Mouse (Mus musculus): Measurements from ENCODE around the gene Htr3a. TPM values are rescaled to one million over a fixed set of nuclear protein-coding genes. Genes with fewer than 3 reads are reported as not detected.

The Htr3a gene
- polyA plus RNA-seq (2012; fragmentation: generic; extraction: Trizol): not detected

- no peak within 1 kb of the TSS for H3ac ChIP-seq (ENCODE audit: control insufficient read depth, insufficient read length)
- no peak within 1 kb of the TSS for H3K4me2 ChIP-seq (ENCODE audit: low read depth)
- no peak for TF ChIP-seq CEBPB (IDR thresholded peaks at IDR 0.05; ENCODE audit: insufficient read depth, poor library complexity, severe bottlenecking)
- no peak for TF ChIP-seq REST (IDR thresholded peaks at IDR 0.05; ENCODE audit: insufficient read depth, insufficient read length)
- TF ChIP-seq MAX (IDR thresholded peaks at IDR 0.05; ENCODE audit: low read depth): no peak
- no peak for TF ChIP-seq SRF (IDR thresholded peaks at IDR 0.05; ENCODE audit: control insufficient read depth, insufficient read length, low read depth)
- no peak for TF ChIP-seq POLR2AphosphoS2 (IDR thresholded peaks at IDR 0.05; ENCODE audit: insufficient read length, low read depth)
- no peak for TF ChIP-seq E2F4 (IDR thresholded peaks at IDR 0.05; ENCODE audit: insufficient read depth)
- no peak for TF ChIP-seq USF1 (IDR thresholded peaks at IDR 0.05; ENCODE audit: low read depth)
- no peak for TF ChIP-seq POLR2A (IDR thresholded peaks at IDR 0.05; ENCODE audit: insufficient read length, low read depth)
- no peak for TF ChIP-seq TCF12 (IDR thresholded peaks at IDR 0.05; ENCODE audit: insufficient read depth, poor library complexity, severe bottlenecking)
- no peak for TF ChIP-seq MYOD1 (IDR thresholded peaks at IDR 0.05; ENCODE audit: control insufficient read depth in 1 of 3, insufficient read length in 2 of 3, low read depth in 2 of 3)
- TF ChIP-seq MYOG (IDR thresholded peaks at IDR 0.05; ENCODE audit: control insufficient read depth in 1 of 3, insufficient read depth in 1 of 3, insufficient read length in 2 of 3, low read depth in 2 of 3): no peak
- H3K36me3 ChIP-seq (ENCODE audit: control insufficient read depth, insufficient read depth): no peaks in the 10 kb centered on the region
- H3K79me2 ChIP-seq (ENCODE audit: control insufficient read depth, insufficient read depth): no peaks in the 10 kb centered on the region
- no peak within 1 kb of the TSS for H3K4me3 ChIP-seq
- peaks cover 28% of the 10 kb centered on the region for H3K27me3 ChIP-seq (ENCODE audit: control insufficient read depth, insufficient read depth, insufficient read length)
These were observed at the start of gene Htr3a for GRCm38 (mm10) chr9:48910885-48911537. TSS of gene Htr3a (minus strand) at chr9:48911099.

- Histone ChIP-seq H3K36me3 (ENCODE audit: control insufficient read depth, insufficient read depth) (no peaks in the 10 kb centered on the region), H3K4me2 (ENCODE audit: low read depth) (no peak overlapping the region), H3K4me3 (no peak overlapping the region), H3K27me3 (ENCODE audit: control insufficient read depth, insufficient read depth, insufficient read length) (peaks cover 11% of the 10 kb centered on the region), H3ac (ENCODE audit: control insufficient read depth, insufficient read length) (no peak overlapping the region), H3K79me2 (ENCODE audit: control insufficient read depth, insufficient read depth) (no peaks in the 10 kb centered on the region)
- TF ChIP-seq E2F4 (IDR thresholded peaks at IDR 0.05; ENCODE audit: insufficient read depth) (no peak), MAX (IDR thresholded peaks at IDR 0.05; ENCODE audit: low read depth) (no peak), MYOD1 (IDR thresholded peaks at IDR 0.05; ENCODE audit: control insufficient read depth in 1 of 3, insufficient read length in 2 of 3, low read depth in 2 of 3) (no peak), TCF12 (IDR thresholded peaks at IDR 0.05; ENCODE audit: insufficient read depth, poor library complexity, severe bottlenecking) (no peak), POLR2A (IDR thresholded peaks at IDR 0.05; ENCODE audit: insufficient read length, low read depth) (no peak), MYOG (IDR thresholded peaks at IDR 0.05; ENCODE audit: control insufficient read depth in 1 of 3, insufficient read depth in 1 of 3, insufficient read length in 2 of 3, low read depth in 2 of 3) (no peak), USF1 (IDR thresholded peaks at IDR 0.05; ENCODE audit: low read depth) (no peak), CEBPB (IDR thresholded peaks at IDR 0.05; ENCODE audit: insufficient read depth, poor library complexity, severe bottlenecking) (no peak), POLR2AphosphoS2 (IDR thresholded peaks at IDR 0.05; ENCODE audit: insufficient read length, low read depth) (no peak), REST (IDR thresholded peaks at IDR 0.05; ENCODE audit: insufficient read depth, insufficient read length) (no peak), TCF3 (IDR thresholded peaks at IDR 0.05; ENCODE audit: insufficient read length, low read depth) (no peak), SRF (IDR thresholded peaks at IDR 0.05; ENCODE audit: control insufficient read depth, insufficient read length, low read depth) (no peak)
These were observed 36.7 kb upstream of the Htr3a start for GRCm38 (mm10) chr9:48947565-48947964.

GRCm38 (mm10) chr9:48942349-48942748 lies 31.4 kb upstream of the Htr3a start:
- no peak overlapping the region for H3K4me2 ChIP-seq (ENCODE audit: low read depth)
- no peak overlapping the region for H3K4me3 ChIP-seq
- peaks cover 7% of the 10 kb centered on the region for H3K27me3 ChIP-seq (ENCODE audit: control insufficient read depth, insufficient read depth, insufficient read length)
- no peaks in the 10 kb centered on the region for H3K79me2 ChIP-seq (ENCODE audit: control insufficient read depth, insufficient read depth)
- no peak overlapping the region for H3ac ChIP-seq (ENCODE audit: control insufficient read depth, insufficient read length)
- TF ChIP-seq E2F4 (IDR thresholded peaks at IDR 0.05; ENCODE audit: insufficient read depth): no peak
- no peaks in the 10 kb centered on the region for H3K36me3 ChIP-seq (ENCODE audit: control insufficient read depth, insufficient read depth)

GRCm38 (mm10) chr9:48929436-48929835 lies 18.5 kb upstream of the Htr3a start:
- no peaks in the 10 kb centered on the region for H3K79me2 ChIP-seq (ENCODE audit: control insufficient read depth, insufficient read depth)
- H3K4me3 ChIP-seq: no peak overlapping the region
- peaks cover 20% of the 10 kb centered on the region for H3K27me3 ChIP-seq (ENCODE audit: control insufficient read depth, insufficient read depth, insufficient read length)
- no peak overlapping the region for H3K4me2 ChIP-seq (ENCODE audit: low read depth)
- TF ChIP-seq TCF3 (IDR thresholded peaks at IDR 0.05; ENCODE audit: insufficient read length, low read depth) (no peak), TCF12 (IDR thresholded peaks at IDR 0.05; ENCODE audit: insufficient read depth, poor library complexity, severe bottlenecking) (no peak), USF1 (IDR thresholded peaks at IDR 0.05; ENCODE audit: low read depth) (no peak), SRF (IDR thresholded peaks at IDR 0.05; ENCODE audit: control insufficient read depth, insufficient read length, low read depth) (no peak), REST (IDR thresholded peaks at IDR 0.05; ENCODE audit: insufficient read depth, insufficient read length) (no peak), CEBPB (IDR thresholded peaks at IDR 0.05; ENCODE audit: insufficient read depth, poor library complexity, severe bottlenecking) (no peak), E2F4 (IDR thresholded peaks at IDR 0.05; ENCODE audit: insufficient read depth) (no peak), MYOG (IDR thresholded peaks at IDR 0.05; ENCODE audit: control insufficient read depth in 1 of 3, insufficient read depth in 1 of 3, insufficient read length in 2 of 3, low read depth in 2 of 3) (no peak), MYOD1 (IDR thresholded peaks at IDR 0.05; ENCODE audit: control insufficient read depth in 1 of 3, insufficient read length in 2 of 3, low read depth in 2 of 3) (no peak), POLR2AphosphoS2 (IDR thresholded peaks at IDR 0.05; ENCODE audit: insufficient read length, low read depth) (no peak), POLR2A (IDR thresholded peaks at IDR 0.05; ENCODE audit: insufficient read length, low read depth) (no peak)
- no peak overlapping the region for H3ac ChIP-seq (ENCODE audit: control insufficient read depth, insufficient read length)
- H3K36me3 ChIP-seq (ENCODE audit: control insufficient read depth, insufficient read depth): no peaks in the 10 kb centered on the region

- Histone ChIP-seq H3K79me2 (ENCODE audit: control insufficient read depth, insufficient read depth) (no peaks in the 10 kb centered on the region), H3K36me3 (ENCODE audit: control insufficient read depth, insufficient read depth) (no peaks in the 10 kb centered on the region), H3ac (ENCODE audit: control insufficient read depth, insufficient read length) (no peak overlapping the region), H3K4me3 (no peak overlapping the region), H3K4me2 (ENCODE audit: low read depth) (no peak overlapping the region), H3K27me3 (ENCODE audit: control insufficient read depth, insufficient read depth, insufficient read length) (peaks cover 20% of the 10 kb centered on the region)
- TF ChIP-seq CEBPB (IDR thresholded peaks at IDR 0.05; ENCODE audit: insufficient read depth, poor library complexity, severe bottlenecking) (no peak), USF1 (IDR thresholded peaks at IDR 0.05; ENCODE audit: low read depth) (no peak), REST (IDR thresholded peaks at IDR 0.05; ENCODE audit: insufficient read depth, insufficient read length) (no peak), POLR2A (IDR thresholded peaks at IDR 0.05; ENCODE audit: insufficient read length, low read depth) (no peak), MAX (IDR thresholded peaks at IDR 0.05; ENCODE audit: low read depth) (no peak), E2F4 (IDR thresholded peaks at IDR 0.05; ENCODE audit: insufficient read depth) (no peak), POLR2AphosphoS2 (IDR thresholded peaks at IDR 0.05; ENCODE audit: insufficient read length, low read depth) (no peak), TCF12 (IDR thresholded peaks at IDR 0.05; ENCODE audit: insufficient read depth, poor library complexity, severe bottlenecking) (no peak), TCF3 (IDR thresholded peaks at IDR 0.05; ENCODE audit: insufficient read length, low read depth) (no peak), SRF (IDR thresholded peaks at IDR 0.05; ENCODE audit: control insufficient read depth, insufficient read length, low read depth) (no peak), MYOG (IDR thresholded peaks at IDR 0.05; ENCODE audit: control insufficient read depth in 1 of 3, insufficient read depth in 1 of 3, insufficient read length in 2 of 3, low read depth in 2 of 3) (no peak), MYOD1 (IDR thresholded peaks at IDR 0.05; ENCODE audit: control insufficient read depth in 1 of 3, insufficient read length in 2 of 3, low read depth in 2 of 3) (no peak)
These were observed 17.9 kb upstream of the Htr3a start for GRCm38 (mm10) chr9:48928781-48929180.

Measured in myocyte (in vitro differentiated cells).